Mouse (Mus musculus) v-Abl transformed pro-B cells (cell line): ENCODE results near the gene C87436.

ENCODE experiments used
- in situ Hi-C, 2 experiments: fragments of 400-800 bp; cut with MboI; formaldehyde crosslinking; loops; one replicate each; pipeline ENCODE4 v1.15.1; 2025; ENCODE audit not compliant: unreplicated experiment in 2 of 2

Gene C87436

GRCm38 (mm10) chr6:86418711-86419110, 19.5 kb upstream of the C87436 start:
- in situ Hi-C loops = no loop called here

DNA sequence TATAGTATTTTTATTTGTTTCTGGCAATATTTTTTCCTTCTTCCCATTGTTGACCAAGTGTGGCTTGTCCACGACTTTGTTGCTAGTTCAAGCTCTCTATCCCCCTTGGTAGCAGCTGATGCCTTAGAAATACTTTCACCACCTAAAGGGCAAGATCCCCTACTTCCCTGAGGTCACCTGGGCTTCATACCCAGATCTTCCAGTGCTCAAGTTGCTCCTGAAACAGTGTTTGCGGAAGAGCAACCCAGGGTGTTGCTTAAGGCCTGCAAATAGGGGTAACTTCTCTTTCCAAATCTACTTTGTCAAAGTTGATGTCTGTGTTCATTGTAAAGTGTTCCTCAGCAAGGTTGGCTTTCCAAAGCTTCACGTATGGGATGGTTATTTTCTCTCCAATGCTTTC, 18.9 kb upstream of the C87436 start:
- in situ Hi-C loops = no loop called here

DNA sequence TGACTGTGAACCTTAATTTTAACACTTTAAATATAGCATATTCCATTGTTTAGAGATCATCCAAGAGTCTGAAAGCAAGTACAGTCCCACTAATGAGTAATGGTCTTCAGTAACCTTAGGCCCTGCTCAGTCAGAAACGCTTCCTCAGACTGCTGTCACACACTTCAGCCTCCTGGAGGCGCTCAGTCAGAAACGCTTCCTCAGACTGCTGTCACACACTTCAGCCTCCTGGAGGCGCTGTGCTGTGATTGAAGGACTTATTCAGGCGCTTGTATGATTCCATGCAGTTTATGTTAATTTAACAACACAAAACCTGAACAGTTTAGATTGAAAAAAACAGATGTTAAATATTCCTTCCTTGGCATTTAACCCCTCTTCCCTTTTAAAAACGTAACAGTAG, 17.7 kb upstream of the C87436 start:
- in situ Hi-C loops = no loop called here

- in situ Hi-C loops = loop anchor here (25.0 kb wide), 1 partner anchor 111 kb away; the partner anchor contains the start of gene Pcbp1 (in 2 of the 2)
Observed at GRCm38 (mm10) chr6:86426358-86426757, 11.8 kb upstream of the C87436 start, which contains the start of gene Gm44790. TSS of gene Gm44790 (plus strand) at chr6:86426658.

DNA sequence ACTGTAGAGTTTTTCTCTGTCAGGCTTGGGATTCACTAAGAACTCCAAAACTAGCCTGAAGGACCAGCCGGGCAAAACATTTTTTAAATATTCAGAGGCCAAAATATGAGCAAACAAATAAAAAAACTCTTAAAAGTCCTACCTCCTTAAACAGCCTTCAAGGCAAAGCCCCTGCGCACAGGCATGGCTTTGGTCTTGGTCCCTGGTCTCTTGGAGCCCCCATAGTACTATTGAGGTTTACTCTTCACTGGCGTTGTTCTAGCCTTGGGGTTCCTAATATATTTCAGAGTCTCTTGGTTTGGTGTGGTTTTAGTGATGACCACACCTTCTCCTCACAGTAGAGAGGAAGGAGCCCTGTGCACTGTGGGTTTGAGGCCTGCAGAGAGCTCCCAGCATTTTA, 6.6 kb upstream of the C87436 start:
- in situ Hi-C loops = loop anchor here (25.0 kb wide), 1 partner anchor 106 kb away; the partner anchor contains the start of gene Pcbp1 (in 2 of the 2)

DNA sequence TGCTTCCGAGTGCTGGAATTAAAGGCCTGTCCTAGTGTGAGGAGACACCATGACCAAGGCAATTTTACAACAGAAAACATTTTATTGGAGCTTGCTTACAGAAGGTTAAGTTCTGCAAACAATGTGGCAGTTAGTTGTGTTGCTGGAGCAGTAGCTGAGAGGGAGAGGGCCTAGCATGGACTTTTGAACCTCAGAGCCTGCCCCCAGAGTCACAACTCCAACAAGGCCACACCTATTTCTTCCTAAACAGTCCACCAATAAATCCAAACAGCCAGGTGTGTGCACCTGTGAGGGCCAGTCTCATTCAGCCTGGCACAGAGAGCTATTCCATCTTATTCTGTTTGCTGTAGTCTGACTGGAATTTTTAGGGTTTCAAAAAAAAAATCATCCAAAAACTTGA, 4.5 kb upstream of the C87436 start:
- in situ Hi-C loops = loop anchor here (25.0 kb wide), 1 partner anchor 104 kb away; the partner anchor contains the start of gene Pcbp1 (in 2 of the 2)

DNA sequence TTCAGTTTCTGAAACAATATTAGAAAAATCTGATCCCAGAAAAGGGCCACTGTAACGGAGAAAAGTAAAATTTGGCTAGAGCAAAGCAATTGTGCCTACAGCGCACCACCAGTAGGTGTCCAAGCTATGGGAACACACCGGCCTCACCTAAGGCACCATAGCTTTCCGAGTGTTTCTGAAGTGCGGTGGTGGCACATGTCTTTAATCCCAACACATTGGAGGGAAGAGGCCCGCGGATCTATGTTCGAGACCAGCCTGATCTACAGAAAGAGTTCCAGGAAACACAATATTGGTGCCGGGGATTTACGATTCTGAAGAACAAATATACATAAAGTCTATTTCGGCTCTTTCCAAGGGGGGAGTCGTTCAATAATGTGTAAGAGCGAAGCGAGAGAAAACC, 463 bp upstream of the C87436 start:
- in situ Hi-C loops = loop anchor here (5.0 to 25.0 kb wide), 2 partner anchors 100 to 235 kb away; partner anchors contain the start of gene Pcbp1 (in 2 of the 2)

DNA sequence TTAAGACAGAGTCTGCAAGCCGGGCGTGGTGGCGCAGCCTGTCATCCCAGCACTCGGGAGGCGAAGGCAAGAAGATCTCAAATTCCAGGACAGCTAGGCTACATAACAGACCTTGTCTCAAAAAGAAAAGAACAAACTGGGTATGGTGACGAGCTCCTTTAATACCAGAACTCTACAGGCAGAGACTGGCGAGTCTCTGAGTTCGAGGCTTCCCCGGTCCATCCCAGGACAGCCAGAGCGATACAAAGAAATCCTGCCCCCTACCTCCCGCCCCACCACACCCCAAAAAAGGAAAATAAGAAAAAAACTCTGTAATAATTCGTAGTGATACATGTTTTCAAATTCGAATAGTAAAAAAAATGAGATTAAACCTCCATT, 934 bp downstream of the C87436 start:
- in situ Hi-C loops = loop anchor here (5.0 to 25.0 kb wide), 2 partner anchors 98 to 233 kb away; partner anchors contain the start of gene Pcbp1 (in 2 of the 2)

- in situ Hi-C loops = loop anchor here (5.0 to 25.0 kb wide), 2 partner anchors 98 to 233 kb away; partner anchors contain the start of gene Pcbp1 (in 2 of the 2)
Observed at GRCm38 (mm10) chr6:86439531-86439930, 1.4 kb downstream of the C87436 start.

GRCm38 (mm10) chr6:86441571-86441970, 3.4 kb downstream of the C87436 start:
- in situ Hi-C loops = loop anchor here (10.0 to 25.0 kb wide), 2 partner anchors 96 to 233 kb away; partner anchors contain the start of gene Pcbp1 (in 2 of the 2)

- in situ Hi-C loops = loop anchor here (10.0 to 25.0 kb wide), 2 partner anchors 92 to 229 kb away; partner anchors contain the start of gene Pcbp1 (in 2 of the 2)
Observed at GRCm38 (mm10) chr6:86445551-86445950, 7.4 kb downstream of the C87436 start.

- in situ Hi-C loops = loop anchor here (10.0 to 25.0 kb wide), 2 partner anchors 90 to 228 kb away; partner anchors contain the start of gene Pcbp1 (in 2 of the 2)
Observed at GRCm38 (mm10) chr6:86446927-86447568, 8.9 kb downstream of the C87436 start.

DNA sequence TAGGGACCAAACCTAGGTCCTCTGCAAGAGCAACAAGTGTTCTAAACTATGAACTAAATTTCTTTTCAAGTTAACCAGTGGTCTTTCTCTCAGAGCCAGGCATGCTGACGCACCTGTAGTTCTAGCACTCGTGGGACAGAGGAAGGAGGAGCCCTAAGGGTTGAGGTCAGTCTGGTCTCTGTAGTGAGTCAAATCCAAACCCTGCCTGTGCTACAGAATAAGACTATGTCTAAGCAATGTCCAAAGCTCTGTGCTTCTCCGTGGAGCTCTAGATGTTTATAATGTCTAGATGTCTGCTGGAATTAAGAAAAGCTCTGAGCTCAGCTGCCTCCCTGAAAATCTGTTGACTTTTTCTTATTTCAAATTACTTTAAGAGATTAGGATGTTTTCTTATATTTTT, 18.6 kb downstream of the C87436 start:
- in situ Hi-C loops = no loop called here

DNA sequence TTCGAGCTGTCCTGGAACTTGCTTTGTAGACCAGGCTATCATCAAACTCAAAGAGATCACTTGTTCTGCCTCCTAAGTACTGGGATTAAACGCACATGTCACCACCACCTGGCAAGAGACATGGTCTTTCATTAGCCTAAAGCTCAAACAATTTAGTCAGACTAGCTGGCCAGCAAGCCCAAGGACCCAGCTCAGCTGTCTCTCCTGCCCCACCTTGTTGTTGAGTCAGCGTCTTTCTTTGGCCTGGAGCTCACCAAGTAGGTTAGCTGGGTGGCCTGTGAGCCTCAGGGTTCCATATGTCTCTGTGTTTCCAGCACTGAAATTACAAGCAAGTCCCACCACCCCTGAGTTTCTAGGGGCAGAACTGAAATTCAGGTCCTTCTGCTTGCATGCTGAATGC, 24.9 kb downstream of the C87436 start:
- in situ Hi-C loops = no loop called here

DNA sequence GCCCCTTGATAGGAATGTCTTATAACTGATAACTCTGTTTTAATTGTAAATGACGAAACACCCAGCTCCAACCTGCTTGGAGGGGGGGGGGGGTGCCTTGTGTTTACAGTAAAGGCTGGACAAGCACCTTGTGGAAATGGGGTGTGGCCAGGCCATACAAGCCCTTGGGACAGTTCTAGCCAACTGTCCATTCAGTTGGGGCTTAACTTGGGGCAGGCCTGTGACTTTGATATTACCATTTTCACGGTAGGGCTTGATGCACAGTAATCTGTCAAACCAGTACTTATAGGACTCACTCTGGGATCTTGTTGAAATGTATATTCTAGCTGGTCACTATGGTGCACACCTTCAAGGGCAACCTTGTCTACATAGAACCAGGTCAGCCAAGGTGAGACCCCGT, 33.1 kb downstream of the C87436 start:
- in situ Hi-C loops = loop anchor here (5.0 to 10.0 kb wide), 2 partner anchors 201 to 203 kb away; no protein-coding TSS in a partner anchor

DNA sequence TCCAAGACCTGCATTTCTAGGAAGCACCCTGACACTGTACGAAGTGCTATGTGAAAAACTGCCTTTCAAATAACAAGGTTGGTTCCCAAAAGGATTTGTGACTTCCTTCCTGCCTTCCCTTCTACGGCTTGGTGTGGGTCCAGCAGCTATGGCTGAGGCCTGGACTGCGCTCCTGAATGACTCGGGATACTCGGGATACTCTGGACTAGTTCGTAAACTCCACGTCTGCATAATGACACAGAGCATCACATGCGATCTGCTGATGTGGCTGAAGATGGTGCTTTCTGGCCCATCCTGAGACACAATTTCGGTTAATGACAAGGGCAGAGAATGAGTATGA, 33.6 kb downstream of the C87436 start:
- in situ Hi-C loops = loop anchor here (5.0 to 10.0 kb wide), 2 partner anchors 201 to 203 kb away; no protein-coding TSS in a partner anchor

DNA sequence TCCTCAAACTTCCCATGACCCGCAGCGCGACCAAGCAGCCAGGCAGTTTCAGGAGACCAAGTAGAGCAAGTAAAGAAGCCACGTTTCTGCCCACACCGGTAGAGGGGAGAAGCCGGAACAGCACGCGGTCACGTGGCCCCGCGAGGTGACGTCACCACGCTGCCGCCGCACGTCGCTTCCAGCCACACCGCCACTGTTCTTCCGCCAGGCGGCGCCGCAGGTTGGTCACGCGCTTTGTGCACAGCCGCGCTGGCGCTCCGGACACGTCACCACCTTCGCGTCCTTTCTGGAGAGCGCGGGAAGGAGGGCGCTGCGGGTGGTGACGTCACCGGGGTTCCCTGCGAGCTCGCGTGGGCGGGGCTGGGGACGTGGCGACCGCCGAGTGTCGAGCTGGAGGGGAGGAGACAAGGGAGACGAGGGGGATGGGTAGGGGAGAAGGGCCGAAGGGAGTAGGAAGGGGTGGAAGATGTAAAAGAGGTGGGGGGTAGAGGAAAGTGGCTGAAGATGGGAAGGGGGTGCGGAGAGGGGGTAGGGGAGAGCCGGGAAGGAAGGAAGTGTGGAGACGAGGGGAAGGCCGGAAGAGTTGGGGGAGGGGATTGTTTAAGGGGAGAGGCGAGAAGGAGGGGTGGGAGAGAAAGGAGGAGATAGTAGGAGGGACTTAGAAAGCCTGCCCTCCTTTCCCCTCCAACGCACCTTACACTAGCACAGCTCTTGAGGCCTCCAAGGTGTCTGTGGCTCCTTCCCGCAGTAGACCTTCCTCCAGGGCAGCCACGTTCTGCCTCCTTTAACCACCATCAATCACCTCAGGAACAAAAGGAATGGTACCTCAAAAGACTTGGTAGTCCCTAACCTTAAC, 34.2 kb downstream of the C87436 start:
- in situ Hi-C loops = loop anchor here (5.0 to 10.0 kb wide), 2 partner anchors 200 to 202 kb away; no protein-coding TSS in a partner anchor

- in situ Hi-C loops = loop anchor here (5.0 to 10.0 kb wide), 2 partner anchors 199 to 202 kb away; no protein-coding TSS in a partner anchor
Observed at GRCm38 (mm10) chr6:86473077-86473476, 34.9 kb downstream of the C87436 start.

GRCm38 (mm10) chr6:86474072-86474471, 35.9 kb downstream of the C87436 start:
- in situ Hi-C loops = loop anchor here (5.0 to 10.0 kb wide), 2 partner anchors 198 to 201 kb away; no protein-coding TSS in a partner anchor

- in situ Hi-C loops = loop anchor here (5.0 to 10.0 kb wide), 5 partner anchors 38 to 200 kb away; no protein-coding TSS in a partner anchor
Observed at GRCm38 (mm10) chr6:86474646-86475181, 36.5 kb downstream of the C87436 start.
